Mouse (Mus musculus) forebrain, embryonic 10.5 days (tissue): ENCODE data around the gene Tube1. TPM values are rescaled to one million over a fixed set of nuclear protein-coding genes. Genes with fewer than 3 reads are reported as not detected.
"Not testable (repeated sequence)": the region's sequence is repeated elsewhere in the genome, so short reads cannot be mapped to it uniquely, and the experiment has no call there.

Experiments
- DNase-seq: peaks from one replicate; pipeline ENCODE4 v3.0.0-alpha.2; 2017; ENCODE audit warnings: low spot score; ENCODE audit errors: extremely low spot score
- H3K27ac ChIP-seq: fragments of 300-500 bp; sonication (generic); 2 replicates; pipeline ENCODE4 v1.5.1; 2016; ENCODE audit warnings: mild to moderate bottlenecking
- H3K27me3 ChIP-seq: fragments of 300-500 bp; sonication (generic); 2 replicates; pipeline ENCODE4 v1.6.1; 2016; ENCODE audit warnings: mild to moderate bottlenecking; ENCODE audit not compliant: poor library complexity, severe bottlenecking
- H3K36me3 ChIP-seq: fragments of 300-500 bp; sonication (generic); replicated peaks from 2 replicates; pipeline ENCODE4 v1.6.1; 2016; ENCODE audit warnings: mild to moderate bottlenecking, moderate library complexity
- H3K4me1 ChIP-seq: fragments of 300-500 bp; sonication (generic); 2 replicates; pipeline ENCODE4 v1.6.1; 2016
- H3K4me3 ChIP-seq: fragments of 300-500 bp; sonication (generic); 2 replicates; pipeline ENCODE4 v1.5.1; 2016; ENCODE audit warnings: mild to moderate bottlenecking, moderate library complexity
- H3K9me3 ChIP-seq: fragments of 300-500 bp; sonication (generic); 2 replicates; pipeline ENCODE4 v1.6.1; 2016; ENCODE audit warnings: mild to moderate bottlenecking, moderate library complexity
- WGBS: fragments of 180-500 bp; shearing (Covaris S2); methylation state at CpG from one replicate; pipeline ENCODE4 v1.1.7; 2016; 5-methylcytosine and 5-hydroxymethylcytosine counted together
- polyA plus RNA-seq: library from polyadenylated mRNA; unstranded; fragments of >200 nt; fragmentation: Nextera tagmentation; extraction: Ambion mirVana; gene quantifications from 2 replicates; pipeline ENCODE4 v1.2.1, GENCODE M21; 2016

The Tube1 gene
- polyA plus RNA-seq, 1 experiment from 2014 or later, result 25.4 TPM

GRCm38 (mm10) chr10:39171134-39171533 lies 37.4 kb downstream of the Tube1 start:
- H3K27ac ChIP-seq, result peak overlapping the region; percentile 84
- H3K9me3 ChIP-seq, result no peaks in the 10 kb centered on the region
- under 1% methylated on average over 19 of the region's 19 CpGs for WGBS
- peak; percentile 89 for DNase-seq
- peaks cover 61% of the 10 kb centered on the region for H3K27me3 ChIP-seq
- no peaks in the 10 kb centered on the region for H3K36me3 ChIP-seq
- peaks cover 52% of the 10 kb centered on the region for H3K4me1 ChIP-seq
- H3K4me3 ChIP-seq, result peak overlapping the region; percentile 53

- H3K9me3 ChIP-seq, result no peaks in the 10 kb centered on the region
- no peaks in the 10 kb centered on the region for H3K36me3 ChIP-seq
- DNase-seq, result peak; percentile 84
- 13% methylated on average over 26 of the region's 26 CpGs for WGBS
- H3K4me3 ChIP-seq, result peak overlapping the region; percentile 53
- H3K4me1 ChIP-seq, result peaks cover 52% of the 10 kb centered on the region
- peaks cover 59% of the 10 kb centered on the region for H3K27me3 ChIP-seq
- H3K27ac ChIP-seq, result peak overlapping the region; percentile 84
Measured at GRCm38 (mm10) chr10:39171603-39172539, 38.1 kb downstream of the Tube1 start.

DNA sequence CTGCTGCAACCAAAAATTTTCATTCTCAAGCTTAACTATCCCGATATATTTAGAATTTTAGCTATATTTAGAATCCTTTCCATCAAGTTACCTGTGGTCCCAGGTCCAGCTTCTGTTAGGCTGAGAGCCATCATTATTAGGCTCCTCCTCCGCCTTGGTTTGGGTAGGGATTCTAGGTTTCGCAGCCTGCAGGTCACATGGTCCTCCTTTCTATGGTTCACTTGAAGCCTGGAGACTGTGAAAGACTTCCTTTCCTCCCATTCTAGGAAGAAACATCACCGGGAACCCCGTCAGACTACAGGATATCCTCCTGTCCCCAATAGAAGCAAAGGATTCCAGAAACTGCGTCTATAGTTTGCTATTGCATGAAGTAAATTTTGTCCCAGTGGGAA lies 38.8 kb downstream of the Tube1 start:
- peak overlapping the region; percentile 80 for H3K27ac ChIP-seq
- no peak for DNase-seq

DNA sequence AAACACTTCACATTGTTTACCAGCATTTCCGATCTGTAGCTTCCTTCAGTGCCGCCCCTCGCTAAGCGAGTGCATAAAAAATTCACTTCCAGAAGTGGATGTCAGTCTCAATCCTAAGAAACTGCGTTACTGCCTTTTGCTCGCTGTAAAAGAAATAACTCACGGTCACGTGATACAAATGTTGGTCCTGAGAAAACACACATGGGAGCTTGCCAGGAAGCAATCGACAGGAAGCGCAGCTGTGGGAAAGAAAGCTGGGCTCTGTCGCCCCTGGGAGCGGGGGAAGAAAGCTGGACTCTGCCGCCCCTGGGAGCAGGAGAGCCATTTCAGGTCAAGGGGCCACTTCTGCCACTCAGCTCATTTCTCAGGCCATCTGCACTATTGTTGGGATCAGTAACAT lies 39.3 kb downstream of the Tube1 start:
- H3K4me3 ChIP-seq, result no peak overlapping the region
- WGBS, result 56% methylated on average over 13 of the region's 13 CpGs
- no peak overlapping the region; the same call in 1 of the 2 replicates for H3K27ac ChIP-seq
- DNase-seq, result no peak
- H3K36me3 ChIP-seq, result no peaks in the 10 kb centered on the region
- peaks cover 52% of the 10 kb centered on the region for H3K4me1 ChIP-seq
- H3K9me3 ChIP-seq, result peaks cover 6% of the 10 kb centered on the region; the same call in 1 of the 2 replicates
- H3K27me3 ChIP-seq, result peaks cover 51% of the 10 kb centered on the region

More for the DNA sequence above, 38.8 kb downstream of the Tube1 start:
- Histone ChIP-seq H3K9me3 (0 out of 2 replicates have a peak, but pooled peaks cover 2% of the 10 kb centered on the region), H3K27me3 (peaks cover 56% of the 10 kb centered on the region), H3K4me1 (peaks cover 52% of the 10 kb centered on the region), H3K4me3 (peak overlapping the region; percentile 53; the same call in 1 of the 2 replicates), H3K36me3 (no peaks in the 10 kb centered on the region)
- 80% methylated on average over 6 of the region's 6 CpGs for WGBS

GRCm38 (mm10) chr10:39176981-39177380 lies 43.2 kb downstream of the Tube1 start:
- Histone ChIP-seq H3K36me3 (no peaks in the 10 kb centered on the region), H3K27ac (no peak overlapping the region), H3K4me1 (peaks cover 31% of the 10 kb centered on the region), H3K9me3 (peaks cover 11% of the 10 kb centered on the region; the same call in 1 of the 2 replicates), H3K27me3 (peaks cover 33% of the 10 kb centered on the region), H3K4me3 (no peak overlapping the region)
- DNase-seq, result no peak
- 91% methylated on average over 5 of the region's 5 CpGs for WGBS

DNA sequence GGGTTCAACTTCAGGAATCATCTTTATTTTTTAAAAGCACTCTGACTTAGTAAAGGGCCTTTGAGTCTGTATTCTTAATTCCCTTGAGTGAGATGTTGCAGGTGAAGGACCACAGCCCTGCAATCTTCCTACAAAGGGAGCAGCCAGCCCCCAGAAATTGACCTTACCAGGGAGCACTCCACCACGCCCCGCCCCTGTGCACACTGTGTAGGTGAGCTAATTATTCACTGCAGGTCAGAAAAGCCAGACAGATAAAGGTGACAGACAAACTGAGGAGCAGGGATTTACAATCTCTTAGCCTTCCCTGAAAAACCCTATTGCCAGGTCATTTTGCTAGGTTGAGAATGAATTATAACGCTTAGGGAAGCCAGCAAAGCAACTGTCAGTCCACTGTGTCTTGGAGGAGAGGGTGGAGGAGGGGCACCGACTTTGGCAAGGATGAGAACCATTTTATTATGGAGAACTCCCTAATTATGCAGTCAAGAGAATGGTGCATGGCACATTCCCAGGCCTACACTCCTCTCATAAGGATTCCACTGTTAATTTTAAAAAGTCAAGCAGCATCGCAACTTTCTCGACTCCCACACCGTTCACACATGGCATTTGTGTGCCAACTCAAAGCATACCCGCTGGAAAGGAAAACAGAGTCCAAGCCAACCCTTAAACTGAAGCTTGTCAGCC lies 51.2 kb downstream of the Tube1 start:
- Histone ChIP-seq H3K4me1 (no peaks in the 10 kb centered on the region), H3K4me3 (no peak overlapping the region), H3K27me3 (no peaks in the 10 kb centered on the region), H3K27ac (no peak overlapping the region), H3K9me3 (no peaks in the 10 kb centered on the region), H3K36me3 (no peaks in the 10 kb centered on the region)
- no peak for DNase-seq
- WGBS, result 90% methylated on average over 8 of the region's 8 CpGs

DNA sequence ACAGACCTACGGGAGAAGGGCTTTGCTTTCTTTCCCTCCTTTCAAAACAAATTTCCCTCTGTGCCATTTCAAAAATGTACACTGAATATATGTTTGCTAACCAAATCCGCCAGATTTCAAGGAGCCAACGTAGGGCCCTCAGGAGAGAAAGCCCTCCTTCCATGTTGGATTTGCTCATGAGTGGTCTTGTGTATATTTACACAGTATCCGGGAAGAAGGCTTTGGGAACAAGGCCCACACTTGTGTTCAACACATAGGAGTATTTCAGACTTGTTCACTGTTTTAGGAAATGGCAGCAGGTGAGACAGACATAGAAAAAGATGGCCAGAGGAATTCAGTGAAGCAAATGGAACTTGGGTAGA lies 51.8 kb downstream of the Tube1 start:
- no peak for DNase-seq
- no peaks in the 10 kb centered on the region for H3K4me1 ChIP-seq
- H3K4me3 ChIP-seq, result no peak overlapping the region
- no peaks in the 10 kb centered on the region for H3K36me3 ChIP-seq
- H3K27ac ChIP-seq, result no peak overlapping the region
- WGBS, result 87% methylated on average over 4 of the region's 4 CpGs
- H3K27me3 ChIP-seq, result no peaks in the 10 kb centered on the region
- H3K9me3 ChIP-seq, result no peaks in the 10 kb centered on the region

DNA sequence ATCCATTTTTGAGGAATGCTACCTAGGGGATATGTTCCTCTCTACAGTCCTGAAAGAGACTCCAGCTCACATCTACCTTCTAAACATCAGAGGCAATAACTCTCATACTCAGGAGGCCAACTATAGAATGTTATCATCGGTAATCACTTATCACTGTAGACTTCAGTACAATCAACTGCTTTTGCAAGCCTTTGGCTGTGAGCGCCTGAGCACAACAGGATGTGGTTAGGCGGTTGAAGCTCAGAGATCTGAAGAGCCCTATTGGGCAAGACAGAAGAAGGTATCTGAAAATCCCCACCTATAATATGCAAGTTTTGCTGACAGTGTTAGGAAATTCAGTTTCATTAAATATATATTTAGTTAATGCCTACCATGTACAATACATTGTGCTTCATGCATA lies 58.9 kb downstream of the Tube1 start:
- Histone ChIP-seq H3K36me3 (no peaks in the 10 kb centered on the region), H3K9me3 (no peaks in the 10 kb centered on the region; the same call in 1 of the 2 replicates), H3K27ac (no peak overlapping the region), H3K4me3 (no peak overlapping the region), H3K4me1 (no peaks in the 10 kb centered on the region), H3K27me3 (no peaks in the 10 kb centered on the region)
- no peak for DNase-seq
- WGBS, result 96% methylated on average over 3 of the region's 3 CpGs

GRCm38 (mm10) chr10:39198216-39198615 lies 64.4 kb downstream of the Tube1 start:
- not testable (repeated sequence) for H3K9me3 ChIP-seq, DNase-seq, H3K27ac ChIP-seq, H3K27me3 ChIP-seq, H3K4me1 ChIP-seq, H3K4me3 ChIP-seq, H3K36me3 ChIP-seq
- 93% methylated on average over 11 of the region's 11 CpGs for WGBS

Other genes with a start within 250 kb of the Tube1 start
- 13.2 and 14.5 TPM in 2 replicates for gene Lama4, start 168.5 kb upstream of the Tube1 start, polyA plus RNA-seq
- 13.0 and 14.3 TPM in 2 replicates for gene Fam229b, start 62 bp upstream of the Tube1 start, polyA plus RNA-seq
- 0.17 and 0.22 TPM in 2 replicates for gene Ccn6, start 29.8 kb downstream of the Tube1 start, polyA plus RNA-seq
- 20.5 and 21.4 TPM in 2 replicates for gene Fyn, start 234.9 kb downstream of the Tube1 start, polyA plus RNA-seq